Mouse (Mus musculus) left cerebral cortex, adult 11 months (tissue): Measurements from ENCODE around the gene Zmiz1.

ENCODE experiments used
- DNase-seq: peaks from one replicate; pipeline ENCODE4 v3.0.0; 2022; ENCODE audit warnings: low spot score

Zmiz1 gene

GRCm38 (mm10) chr14:25513496-25513895, 54.5 kb downstream of the Zmiz1 start:
- no peak for DNase-seq

DNA sequence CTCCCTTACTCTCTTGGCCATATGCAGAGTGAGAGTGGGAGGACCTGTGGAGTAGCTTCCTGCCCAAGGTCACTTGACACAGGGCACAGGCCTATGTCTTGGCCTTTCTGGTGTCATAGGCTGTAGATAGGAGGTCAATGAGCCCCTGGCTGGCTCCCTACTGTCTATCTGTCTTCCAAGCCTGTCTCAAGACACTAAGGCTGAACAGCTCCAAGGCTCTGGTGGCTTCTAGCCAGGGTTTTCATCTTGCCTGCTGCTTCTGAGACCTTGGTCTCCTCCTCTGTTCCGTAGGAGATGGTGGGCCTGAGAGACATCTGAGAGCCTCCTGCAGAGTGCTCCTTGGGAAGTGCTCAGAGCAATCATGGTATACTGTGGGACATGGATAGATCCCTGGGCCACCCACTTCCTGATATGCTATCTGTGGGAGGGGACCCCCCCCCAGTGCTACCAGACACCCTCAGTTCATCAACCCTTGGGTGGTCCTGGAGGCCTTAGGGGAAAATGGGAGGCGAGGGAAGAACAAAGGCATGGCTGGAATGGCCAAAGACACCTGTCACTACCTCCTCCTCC, 56.0 kb downstream of the Zmiz1 start:
- DNase-seq: no peak

DNA sequence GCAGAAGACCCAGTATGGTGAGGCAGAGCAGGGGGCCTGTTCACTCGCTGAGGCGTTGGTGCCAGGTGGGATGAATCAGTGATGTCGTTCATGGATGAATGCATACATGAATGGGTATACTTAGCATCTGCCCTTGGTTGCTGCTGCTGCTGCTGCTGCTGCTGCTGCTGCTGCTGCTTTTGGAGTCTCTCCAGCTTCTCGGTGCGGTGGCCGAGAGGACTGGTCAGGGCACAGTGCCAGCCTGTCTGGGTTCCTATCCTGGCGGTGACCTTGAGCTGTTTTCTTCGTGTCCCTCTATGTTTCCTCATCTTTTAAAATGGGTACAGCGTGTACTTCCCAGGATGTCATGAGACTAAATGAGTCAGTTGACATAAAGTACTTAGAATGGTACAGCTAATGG, 56.9 kb downstream of the Zmiz1 start:
- peak; percentile 35 for DNase-seq

- no peak for DNase-seq
Measured at GRCm38 (mm10) chr14:25516640-25517591, 57.9 kb downstream of the Zmiz1 start.

DNA sequence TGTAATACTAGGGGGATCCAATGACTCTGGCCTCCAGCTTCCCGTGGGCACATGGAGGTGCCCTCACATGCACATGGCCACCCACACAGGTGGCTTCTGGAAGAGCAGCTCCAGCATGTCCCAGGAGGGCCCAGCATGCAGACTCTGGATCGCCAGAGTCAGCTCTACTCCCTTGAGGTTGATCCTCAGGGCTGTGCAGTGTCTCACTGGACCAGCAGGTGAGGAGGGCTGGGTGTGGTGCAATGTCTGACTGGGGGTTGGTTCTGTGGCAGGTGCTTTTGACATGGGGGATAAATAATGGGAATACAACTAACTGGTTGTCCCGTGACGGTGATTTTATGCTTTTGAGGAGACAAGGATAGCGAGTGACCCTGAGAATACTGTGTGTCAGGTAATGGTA, 59.7 kb downstream of the Zmiz1 start:
- no peak for DNase-seq

DNA sequence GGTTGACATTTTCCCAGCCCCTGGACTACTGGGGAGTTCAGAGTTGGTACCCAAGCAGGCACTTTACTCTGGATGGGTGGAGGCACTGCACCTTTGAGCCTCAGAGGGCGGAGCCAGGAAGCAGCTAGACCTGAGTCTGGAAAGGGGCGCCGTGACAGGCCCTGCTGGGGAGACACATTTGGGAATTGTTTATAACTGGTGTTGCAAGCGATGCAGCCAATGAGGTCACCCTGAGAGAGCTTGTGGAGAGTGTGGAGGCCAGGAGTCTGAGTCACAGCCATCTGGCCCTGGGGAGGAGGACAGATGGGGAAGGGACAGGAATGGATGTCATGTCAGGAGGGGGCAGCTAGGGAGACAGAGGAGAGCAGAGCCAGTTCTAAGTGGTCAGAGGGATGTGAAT, 60.7 kb downstream of the Zmiz1 start:
- no peak for DNase-seq

DNA sequence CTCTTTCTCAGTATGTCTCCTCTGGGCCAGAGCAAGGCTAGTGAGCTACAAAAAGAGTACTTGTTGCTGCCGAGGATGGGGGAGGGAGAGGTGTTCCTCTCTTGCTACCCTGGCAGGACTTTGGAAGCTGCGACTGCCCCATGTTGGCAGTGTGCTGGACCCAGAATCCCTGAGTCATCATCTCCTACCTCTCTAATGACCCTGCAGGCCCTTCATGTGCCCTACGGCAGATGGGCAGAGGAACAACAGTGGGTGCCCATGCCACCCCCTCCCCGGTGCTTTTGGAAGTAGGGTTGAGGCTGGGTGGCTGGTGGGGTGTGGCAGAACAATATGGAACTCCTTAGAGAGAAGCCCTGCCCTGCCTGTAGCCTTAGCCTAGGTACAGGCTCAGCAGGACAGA, 61.6 kb downstream of the Zmiz1 start:
- DNase-seq: no peak

- no peak for DNase-seq
Measured at GRCm38 (mm10) chr14:25520991-25521390, 62.0 kb downstream of the Zmiz1 start.

DNA sequence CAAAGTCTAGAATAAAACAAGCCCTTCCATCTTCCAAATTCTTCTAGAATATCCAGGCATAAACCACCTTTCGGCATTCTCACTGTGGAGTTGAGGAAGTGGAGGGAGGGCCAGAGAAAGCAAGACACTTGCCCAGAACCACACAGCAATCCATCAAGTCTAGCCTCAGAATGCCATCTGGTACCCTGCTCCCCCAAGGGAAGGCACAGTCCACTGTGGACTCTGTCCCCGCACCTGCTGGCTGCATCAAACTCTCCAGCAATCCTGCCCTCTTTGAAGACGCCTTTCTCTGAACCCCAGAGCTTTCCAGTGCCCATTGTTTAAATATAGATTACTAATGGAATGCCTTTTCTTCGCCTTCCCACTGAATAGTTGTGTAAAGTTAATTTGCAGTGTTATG, 62.5 kb downstream of the Zmiz1 start:
- DNase-seq: no peak

DNA sequence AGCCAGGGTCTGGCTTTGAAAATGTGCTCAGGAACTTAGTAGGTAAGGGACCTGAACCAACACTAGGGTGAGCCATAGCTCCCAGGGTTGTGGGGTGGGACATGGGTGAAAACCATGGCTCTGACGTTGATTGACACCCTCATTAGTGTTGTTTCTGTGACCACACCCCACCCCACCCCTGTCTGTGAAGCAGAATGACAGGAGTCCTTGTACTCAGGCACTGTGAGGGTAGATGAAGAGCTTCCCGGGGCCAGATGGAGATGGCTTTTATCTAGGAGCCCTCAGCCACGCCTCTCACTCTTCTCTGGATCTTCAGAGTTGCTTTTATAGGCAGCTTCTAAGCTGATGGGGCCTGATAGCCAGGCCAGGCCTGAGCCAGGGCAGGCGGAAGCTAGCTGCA, 63.4 kb downstream of the Zmiz1 start:
- no peak for DNase-seq

DNA sequence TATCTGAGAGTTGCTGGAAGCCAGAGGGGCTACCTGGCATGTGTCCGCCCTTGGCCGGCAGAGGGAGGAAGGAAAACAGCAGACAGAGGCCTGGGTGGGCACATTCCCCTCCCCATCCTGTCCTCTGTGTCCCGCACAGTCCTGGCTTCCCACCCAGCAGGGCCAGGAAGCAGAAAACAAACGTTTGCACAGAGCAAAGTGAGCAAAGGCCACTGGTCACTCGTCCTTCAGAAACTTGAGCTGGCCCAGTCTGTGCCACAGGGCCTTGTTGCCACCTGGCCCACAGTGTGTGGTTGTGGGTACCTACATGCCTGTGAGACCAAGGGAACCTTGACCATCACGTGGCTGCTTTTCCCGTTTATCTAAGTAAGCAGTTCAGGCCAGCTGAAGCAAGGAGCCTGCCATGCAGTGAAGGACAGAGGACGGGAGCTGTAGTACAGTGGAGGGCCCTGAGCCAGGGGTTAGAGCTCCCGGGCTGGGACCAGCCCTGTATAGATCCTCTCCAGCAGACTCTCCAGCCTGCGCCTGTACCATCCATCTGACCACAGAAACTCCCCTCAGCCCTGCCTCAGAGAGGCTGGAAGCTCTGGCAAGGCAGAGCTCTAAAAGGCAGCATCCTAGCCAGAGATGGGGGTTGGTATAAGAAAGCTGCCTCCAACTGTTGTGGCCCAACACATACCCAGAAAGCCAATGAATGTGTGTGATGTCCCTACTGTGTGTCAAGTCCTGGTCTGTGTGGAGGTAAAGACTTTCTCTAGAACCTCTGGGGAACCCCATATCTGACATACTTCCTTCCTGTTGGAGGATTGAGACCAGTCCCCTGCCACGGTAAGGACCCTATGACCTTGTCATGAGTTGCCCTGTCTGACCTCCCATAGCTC, 64.5 kb downstream of the Zmiz1 start:
- no peak for DNase-seq

GRCm38 (mm10) chr14:25524111-25524495, 65.1 kb downstream of the Zmiz1 start:
- no peak for DNase-seq

- DNase-seq: no peak
Measured at GRCm38 (mm10) chr14:25524884-25525283, 65.9 kb downstream of the Zmiz1 start.

- DNase-seq: no peak
Measured at GRCm38 (mm10) chr14:25525729-25526128, 66.7 kb downstream of the Zmiz1 start.

DNA sequence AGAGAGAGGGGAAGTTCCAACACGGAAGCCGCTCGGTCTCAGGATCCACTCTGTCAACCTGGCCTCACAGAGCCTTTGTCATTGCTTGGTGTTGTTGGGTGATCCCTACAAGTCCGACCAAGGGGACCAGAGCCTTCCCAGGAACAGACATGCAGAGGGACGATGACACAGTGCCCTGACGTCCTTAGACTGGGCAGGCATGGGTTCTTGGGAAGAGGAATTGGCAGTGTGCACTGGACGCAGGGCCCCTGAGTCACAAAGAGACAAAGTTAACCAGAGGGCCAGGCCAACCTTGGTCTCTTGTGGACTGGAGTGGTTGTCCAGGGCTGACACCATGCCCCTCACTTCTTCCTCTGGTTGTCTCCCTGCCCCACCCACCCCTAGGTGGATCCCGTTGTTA, 67.9 kb downstream of the Zmiz1 start:
- no peak for DNase-seq

- DNase-seq: peak; percentile 55
Measured at GRCm38 (mm10) chr14:25527321-25527720, 68.3 kb downstream of the Zmiz1 start.

DNA sequence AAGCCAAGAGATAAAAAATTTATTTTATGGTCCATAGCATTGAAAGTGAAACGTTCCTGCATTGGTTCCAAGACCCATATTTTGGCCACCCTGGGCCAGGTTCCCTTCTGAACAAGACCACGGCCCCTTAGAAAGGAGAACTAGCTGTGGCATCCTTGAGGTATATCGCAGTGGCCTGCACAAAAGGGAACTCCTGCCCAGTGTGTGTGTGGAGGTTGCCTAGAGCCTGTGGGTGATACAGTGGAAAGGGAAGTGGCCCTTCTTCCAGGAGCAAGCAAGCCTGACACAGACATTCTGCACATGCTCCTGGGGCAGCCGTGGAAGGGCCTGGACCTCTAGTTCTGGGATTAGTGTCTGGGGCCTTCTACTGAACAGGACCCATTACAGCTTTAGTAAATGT, 71.4 kb downstream of the Zmiz1 start:
- DNase-seq: no peak

- no peak for DNase-seq
Measured at GRCm38 (mm10) chr14:25530815-25531214, 71.8 kb downstream of the Zmiz1 start.

GRCm38 (mm10) chr14:25533010-25533409, 74.0 kb downstream of the Zmiz1 start:
- DNase-seq: no peak

- DNase-seq: no peak
Measured at GRCm38 (mm10) chr14:25533631-25534395, 74.8 kb downstream of the Zmiz1 start.

- DNase-seq: no peak
Measured at GRCm38 (mm10) chr14:25534396-25534769, 75.4 kb downstream of the Zmiz1 start.
